Mouse (Mus musculus) spleen, adult 2 months (tissue): ENCODE results near the gene Rpl6. TPM values are rescaled to one million over a fixed set of nuclear protein-coding genes. Genes with fewer than 3 reads are reported as not detected.

Experiments used
- DNase-seq, 2 experiments: peaks; one replicate each; pipeline versions ENCODE4 v3.0.0 to v3.0.0-alpha.2; 2012 to 2021; ENCODE audit warnings: low spot score in 2 of 2, low read depth in 1 of 2
- H3K27ac ChIP-seq: fragments of 200-500 bp; 2 replicates; pipeline ENCODE4 v1.5.1; 2012; ENCODE audit warnings: low read length, inconsistent platforms; ENCODE audit not compliant: insufficient read depth
- H3K27me3 ChIP-seq: fragments of 200-500 bp; 2 replicates; pipeline ENCODE4 v1.6.1; 2012; ENCODE audit warnings: mild to moderate bottlenecking, moderate library complexity, low read length, inconsistent platforms; ENCODE audit not compliant: control insufficient read depth, insufficient read depth
- H3K36me3 ChIP-seq: fragments of 200-500 bp; 2 replicates; pipeline ENCODE4 v1.6.1; 2012; ENCODE audit warnings: mild to moderate bottlenecking, low read length, inconsistent platforms; ENCODE audit not compliant: control insufficient read depth, insufficient read depth
- H3K4me1 ChIP-seq: fragments of 200-500 bp; 2 replicates; pipeline ENCODE4 v1.6.1; 2011; ENCODE audit warnings: inconsistent platforms; ENCODE audit not compliant: control insufficient read depth, insufficient read depth, insufficient read length
- H3K4me3 ChIP-seq: fragments of 200-500 bp; 2 replicates; pipeline ENCODE4 v1.5.1; 2011; ENCODE audit warnings: mild to moderate bottlenecking, inconsistent platforms; ENCODE audit not compliant: insufficient read depth, insufficient read length; ENCODE audit errors: extremely low read depth
- CTCF ChIP-seq: fragments of 200-500 bp; IDR thresholded peaks from 2 replicates; pipeline ENCODE4 v1.5.1; 2011; ENCODE audit warnings: mild to moderate bottlenecking, inconsistent platforms; ENCODE audit not compliant: insufficient read depth, insufficient read length, insufficient replicate concordance; ENCODE audit errors: extremely low read depth
- POLR2A ChIP-seq: fragments of 200-500 bp; IDR thresholded peaks from 2 replicates; pipeline ENCODE4 v1.6.1; 2011; ENCODE audit warnings: low read depth, low read length, inconsistent platforms
- WGBS: fragments of 180-500 bp; shearing (Covaris S2); methylation state at CpG from one replicate; pipeline ENCODE4 v1.1.7; 2018; 5-methylcytosine and 5-hydroxymethylcytosine counted together
- polyA plus RNA-seq: library from polyadenylated mRNA; depleted of rRNA; stranded (reverse); fragments of >200 nt; gene quantifications from 2 replicates; pipeline ENCODE4 v1.2.3, GENCODE M21; 2012

Gene Rpl6
- polyA plus RNA-seq, 1 experiment = 281 TPM

- peaks cover 30% of the 10 kb centered on the region for H3K36me3 ChIP-seq
- 94% methylated on average over 6 of the region's 6 CpGs for WGBS
- no peaks in the 10 kb centered on the region for H3K4me1 ChIP-seq
- no peak overlapping the region for H3K4me3 ChIP-seq
- no peak for TF ChIP-seq POLR2A
- no peak for TF ChIP-seq CTCF
- DNase-seq = no peak
- H3K27me3 ChIP-seq = no peaks in the 10 kb centered on the region
- H3K27ac ChIP-seq = no peak overlapping the region
Measured at GRCm38 (mm10) chr5:121166884-121167283, 37.4 kb upstream of the Rpl6 start.

GRCm38 (mm10) chr5:121169588-121169987 lies 34.7 kb upstream of the Rpl6 start:
- Histone ChIP-seq H3K4me1 (no peaks in the 10 kb centered on the region), H3K4me3 (no peak overlapping the region), H3K27ac (no peak overlapping the region), H3K27me3 (no peaks in the 10 kb centered on the region), H3K36me3 (peaks cover 12% of the 10 kb centered on the region)
- 97% methylated on average over 2 of the region's 2 CpGs for WGBS
- TF ChIP-seq CTCF (no peak), POLR2A (no peak)
- no peak for DNase-seq

DNA sequence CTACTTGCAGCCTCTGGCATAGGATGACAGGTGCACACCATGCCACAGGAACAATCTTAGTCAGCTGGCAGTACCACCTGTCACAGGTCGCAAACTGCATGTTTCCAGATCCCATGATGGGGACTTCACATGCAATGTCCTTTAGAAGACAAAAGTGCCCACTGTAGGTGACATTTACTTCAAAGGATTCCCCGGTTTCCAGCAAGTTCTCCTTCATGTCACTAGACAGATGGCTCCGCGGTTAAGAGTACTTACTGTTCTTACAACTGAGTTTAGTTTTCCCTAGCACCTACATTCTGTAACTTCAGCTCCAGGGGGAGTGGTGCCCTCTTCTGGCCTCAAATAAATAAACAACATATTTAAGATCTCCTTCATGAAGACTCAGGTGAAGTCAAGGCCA lies 31.4 kb upstream of the Rpl6 start:
- no peak overlapping the region for H3K27ac ChIP-seq
- WGBS = 74% methylated on average over 4 of the region's 4 CpGs
- peaks cover 2% of the 10 kb centered on the region; the same call in 1 of the 2 replicates for H3K36me3 ChIP-seq
- no peak for DNase-seq
- TF ChIP-seq POLR2A (no peak), CTCF (no peak)
- no peaks in the 10 kb centered on the region for H3K4me1 ChIP-seq
- no peak overlapping the region for H3K4me3 ChIP-seq
- H3K27me3 ChIP-seq = no peaks in the 10 kb centered on the region

DNA sequence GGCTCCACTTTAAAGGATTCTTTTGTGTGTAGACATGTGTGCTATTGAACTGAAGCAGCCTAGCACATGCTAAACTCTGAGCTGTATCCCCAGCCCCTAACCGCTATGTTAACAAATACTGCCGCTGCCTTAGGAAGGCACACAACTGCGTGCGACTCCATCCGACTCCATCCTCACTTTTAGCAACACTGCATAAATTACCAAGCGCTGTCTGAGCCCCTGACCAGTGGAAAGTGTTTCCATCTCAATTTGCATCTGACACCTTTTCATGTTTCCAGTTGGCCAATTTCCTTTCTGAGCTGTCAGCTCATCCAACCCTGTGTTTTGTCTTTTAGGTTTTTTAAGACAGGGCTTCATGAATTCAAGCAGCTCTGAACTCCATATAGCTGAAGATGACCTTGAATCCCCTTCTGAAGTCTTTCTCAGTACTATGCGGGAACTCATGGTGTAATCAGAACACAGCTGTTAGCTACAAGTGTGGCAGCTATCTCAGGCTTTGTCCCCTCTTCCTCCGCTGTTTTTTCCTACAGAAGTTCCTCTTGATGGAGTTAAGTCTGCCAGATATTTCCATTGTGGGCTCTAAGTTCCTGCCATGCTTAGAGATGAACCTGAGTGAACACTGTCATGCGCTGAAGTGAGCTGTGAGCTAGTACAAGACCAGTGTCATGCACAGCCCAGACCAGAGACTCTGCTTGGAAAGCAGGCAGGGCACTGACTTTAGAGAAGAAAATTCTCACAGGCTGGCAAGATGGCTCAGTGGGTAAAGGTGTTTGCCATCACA lies 25.0 kb upstream of the Rpl6 start:
- DNase-seq = no peak
- Histone ChIP-seq H3K4me3 (no peak overlapping the region), H3K4me1 (no peaks in the 10 kb centered on the region; the same call in 1 of the 2 replicates), H3K27me3 (no peaks in the 10 kb centered on the region), H3K36me3 (no peaks in the 10 kb centered on the region), H3K27ac (no peak overlapping the region)
- WGBS = 87% methylated on average over 9 of the region's 9 CpGs
- TF ChIP-seq CTCF = no peak
- no peak for TF ChIP-seq POLR2A

GRCm38 (mm10) chr5:121183269-121183668 lies 21.0 kb upstream of the Rpl6 start:
- Histone ChIP-seq H3K36me3 (no peaks in the 10 kb centered on the region), H3K27me3 (no peaks in the 10 kb centered on the region), H3K27ac (no peak overlapping the region), H3K4me3 (no peak overlapping the region), H3K4me1 (peaks cover 2% of the 10 kb centered on the region; the same call in 1 of the 2 replicates)
- DNase-seq = no peak
- 86% methylated on average over 9 of the region's 9 CpGs for WGBS
- TF ChIP-seq CTCF (no peak), POLR2A (no peak)

DNA sequence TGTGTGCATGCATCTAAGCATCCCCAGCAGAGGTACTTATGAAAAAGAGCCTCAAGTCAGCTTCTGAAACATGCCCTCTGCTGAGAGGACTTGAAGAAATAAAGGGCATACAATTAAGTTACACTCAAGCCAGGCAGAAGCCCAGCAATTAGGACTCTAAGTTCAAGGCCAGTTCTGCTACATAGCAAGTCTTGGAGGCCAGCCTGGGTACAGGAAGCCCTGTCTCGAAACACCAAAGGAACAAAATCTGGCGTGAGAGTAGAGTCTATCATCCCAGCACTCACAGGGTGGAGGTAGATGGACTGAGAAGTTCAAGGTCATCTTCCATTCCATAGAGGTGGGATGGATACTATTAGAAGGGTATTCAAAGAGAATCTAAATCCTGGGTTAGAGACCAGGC lies 19.9 kb upstream of the Rpl6 start:
- 77% methylated on average over 2 of the region's 2 CpGs for WGBS
- H3K36me3 ChIP-seq = no peaks in the 10 kb centered on the region
- no peak overlapping the region for H3K4me3 ChIP-seq
- H3K27me3 ChIP-seq = no peaks in the 10 kb centered on the region
- H3K27ac ChIP-seq = no peak overlapping the region
- TF ChIP-seq CTCF (no peak), POLR2A (no peak)
- DNase-seq = no peak
- peaks cover 4% of the 10 kb centered on the region; the same call in 1 of the 2 replicates for H3K4me1 ChIP-seq

DNA sequence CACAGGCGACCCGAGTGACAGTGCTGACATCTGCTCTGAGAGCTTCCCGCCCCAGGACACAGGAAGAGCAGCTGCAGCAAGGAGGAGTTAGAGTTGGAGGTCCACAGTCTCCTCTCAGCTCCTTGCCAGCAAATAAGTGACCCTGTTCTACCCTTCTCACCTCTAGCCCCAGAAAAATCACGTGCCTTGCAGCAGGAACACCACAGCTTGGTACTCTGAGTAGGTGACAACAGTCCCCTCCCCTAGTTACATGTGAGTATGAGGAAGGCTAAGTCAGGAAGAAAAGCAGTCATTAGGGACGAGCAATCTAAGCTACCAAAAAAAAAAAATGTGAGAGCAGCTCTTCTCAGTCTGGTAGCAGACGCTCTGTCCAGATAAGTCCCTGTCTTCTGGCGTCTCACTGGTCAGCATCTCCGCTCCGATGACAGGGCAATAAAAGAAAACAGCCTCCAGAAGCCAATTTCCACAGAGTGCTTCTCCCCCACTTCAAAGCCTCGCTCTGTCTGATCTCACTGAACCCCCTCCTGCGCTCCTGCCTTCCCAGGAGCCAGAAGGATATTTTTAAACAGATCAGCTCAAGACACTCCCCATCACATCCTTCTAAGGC lies 19.2 kb upstream of the Rpl6 start:
- Histone ChIP-seq H3K4me3 (no peak overlapping the region), H3K27ac (no peak overlapping the region), H3K4me1 (peaks cover 4% of the 10 kb centered on the region; the same call in 1 of the 2 replicates), H3K27me3 (no peaks in the 10 kb centered on the region), H3K36me3 (no peaks in the 10 kb centered on the region)
- WGBS = 51% methylated on average over 11 of the region's 11 CpGs
- TF ChIP-seq POLR2A = no peak
- no peak for TF ChIP-seq CTCF
- DNase-seq = no peak
